Mouse (Mus musculus) ovary, adult 10 weeks (tissue): Measurements from ENCODE around the gene Fastk. TPM values are rescaled to one million over a fixed set of nuclear protein-coding genes. Genes with fewer than 3 reads are reported as not detected.

Experiments used
- polyA plus RNA-seq: library from polyadenylated mRNA; stranded (reverse); fragments of 350-450 nt; fragmentation: Illumina TruSeq; extraction: RNeasy Lipid Tissue Mini Kit (QIAGEN cat#74804); gene quantifications from one replicate; pipeline ENCODE4 v1.2.3, GENCODE M21; 2014

Gene Fastk
- 1.3 TPM for polyA plus RNA-seq

DNA sequence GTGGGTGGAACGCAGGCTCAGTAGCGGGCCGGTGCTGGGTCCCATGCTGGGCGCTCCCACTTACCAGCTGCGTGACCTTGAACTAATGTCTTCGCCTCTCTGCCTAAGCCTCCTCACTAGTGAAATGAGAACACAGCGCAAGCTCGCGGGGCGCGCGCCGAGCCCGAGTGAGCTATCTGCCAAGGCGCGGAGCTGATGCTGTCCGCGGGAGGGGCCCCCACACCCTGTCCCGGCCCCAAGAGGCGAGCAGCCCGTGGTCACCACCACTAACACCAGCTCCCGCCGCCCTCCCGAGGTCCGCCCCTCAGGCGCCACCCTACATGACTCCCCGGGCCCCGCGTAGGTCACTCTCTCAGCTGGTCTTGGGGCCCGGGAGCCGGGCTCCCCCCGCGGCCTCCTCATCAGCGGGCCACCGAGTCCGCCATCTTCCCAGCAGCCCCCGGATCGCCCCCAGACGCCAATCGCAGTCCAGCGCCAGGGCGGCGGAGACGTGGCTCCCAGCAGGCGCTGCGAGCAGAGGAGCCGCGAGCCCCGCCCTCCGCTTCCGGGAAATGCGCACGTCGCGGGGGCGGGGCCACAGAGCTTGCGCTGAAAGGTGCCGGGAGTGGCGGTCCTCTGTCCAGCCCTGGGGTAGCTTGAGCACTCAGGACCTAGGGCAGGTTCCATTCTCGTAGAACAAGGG is at the start of gene Fastk:
Fastk (minus strand) TSS at position 542 of the 682 bp plus-strand sequence.

GRCm38 (mm10) chr5:24452030-24452690 is 7.1 kb upstream of the Fastk start, which contains the start of gene Agap3:
Gene Agap3, plus strand, starts transcription at chr5:24452177.

GRCm38 (mm10) chr5:24447624-24448298 is 2.7 kb upstream of the Fastk start, which contains the start of gene Tmub1:
Gene Tmub1, minus strand, starts transcription at chr5:24447854.

DNA sequence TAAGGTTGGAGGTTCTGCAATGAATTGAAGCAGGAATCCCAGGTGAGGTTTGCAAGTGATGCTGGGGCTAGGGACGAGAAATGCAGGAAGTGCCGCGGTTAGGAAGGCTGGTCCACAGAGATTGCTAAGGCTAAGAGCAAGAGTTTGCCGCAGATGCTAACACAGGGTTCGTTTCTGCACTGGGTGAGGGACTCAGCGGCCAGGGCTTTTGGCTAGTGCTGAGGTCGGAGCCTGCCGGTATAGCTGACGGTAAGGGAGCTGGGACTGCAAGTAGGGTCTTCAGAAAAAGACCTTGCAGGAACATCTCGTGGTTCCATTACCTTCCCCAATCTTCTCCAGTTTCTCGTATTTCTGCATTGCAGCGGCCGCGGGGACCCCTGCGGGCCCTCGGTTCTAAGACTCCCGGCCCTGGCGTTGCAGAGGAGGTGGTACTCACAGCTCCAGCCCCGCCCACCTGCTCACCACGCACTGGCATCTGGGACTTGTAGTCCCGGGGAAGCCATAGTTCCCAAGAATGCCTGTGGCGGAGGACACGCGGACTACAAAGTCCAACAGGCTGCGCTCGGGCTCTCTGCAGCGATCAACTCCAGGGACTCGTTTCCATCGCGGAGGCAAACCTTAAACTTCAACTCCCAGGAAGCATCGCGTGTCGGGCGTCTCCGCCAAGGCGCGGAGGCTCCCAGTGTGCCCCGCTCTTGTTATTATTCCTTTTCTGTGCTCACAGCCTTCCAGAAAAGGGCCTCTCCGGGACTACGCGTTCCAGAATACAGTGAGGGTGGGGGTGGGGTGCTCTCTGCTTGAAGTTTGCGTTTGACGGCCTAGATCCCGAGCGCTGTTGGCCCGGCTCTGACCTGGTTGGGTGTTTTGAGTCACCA is 21.7 kb downstream of the Fastk start, which contains the start of the genes Cdk5 and Slc4a2:
Cdk5 (minus strand) TSS at position 402 of the 875 bp plus-strand sequence.
Slc4a2 (plus strand) TSS at position 709 of the 875 bp plus-strand sequence.

DNA sequence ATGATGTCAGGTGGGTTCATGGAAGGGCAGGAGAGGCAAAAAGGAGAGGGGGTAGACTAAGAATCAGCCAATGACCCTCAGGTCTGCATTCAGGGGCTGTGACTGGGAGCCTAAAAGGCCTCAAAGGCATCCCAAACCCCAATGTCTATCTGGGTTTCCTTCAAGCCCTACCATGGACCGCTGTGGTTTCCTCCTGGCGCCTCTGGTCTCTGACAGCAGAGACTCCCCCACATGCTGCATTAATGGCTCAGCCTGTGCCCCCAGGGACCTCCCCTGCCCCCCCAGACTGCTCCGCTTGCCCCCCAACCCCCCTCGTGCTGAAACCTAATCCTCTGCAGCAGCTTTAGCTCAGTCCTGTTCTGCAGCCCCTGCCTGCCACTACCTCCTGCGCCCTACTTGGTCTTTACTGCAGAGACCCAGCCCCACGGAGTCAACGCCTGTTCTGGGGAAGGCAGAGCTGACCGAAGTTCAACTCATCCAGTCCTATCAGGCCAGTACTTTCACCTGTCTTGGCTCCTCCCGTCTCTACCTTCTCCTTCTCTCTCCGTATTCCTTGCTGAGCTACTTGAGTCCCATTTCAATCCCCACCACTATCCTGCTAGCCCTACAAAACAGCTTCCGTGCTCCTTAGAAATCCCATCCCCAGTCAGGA is 31.9 kb downstream of the Fastk start, which contains the start of gene Asic3:
Asic3 (plus strand) TSS at position 351 of the 652 bp plus-strand sequence.

GRCm38 (mm10) chr5:24393392-24393997 is 51.6 kb downstream of the Fastk start, which contains the start of gene Abcb8:
Gene Abcb8, plus strand, starts transcription at chr5:24393663.

DNA sequence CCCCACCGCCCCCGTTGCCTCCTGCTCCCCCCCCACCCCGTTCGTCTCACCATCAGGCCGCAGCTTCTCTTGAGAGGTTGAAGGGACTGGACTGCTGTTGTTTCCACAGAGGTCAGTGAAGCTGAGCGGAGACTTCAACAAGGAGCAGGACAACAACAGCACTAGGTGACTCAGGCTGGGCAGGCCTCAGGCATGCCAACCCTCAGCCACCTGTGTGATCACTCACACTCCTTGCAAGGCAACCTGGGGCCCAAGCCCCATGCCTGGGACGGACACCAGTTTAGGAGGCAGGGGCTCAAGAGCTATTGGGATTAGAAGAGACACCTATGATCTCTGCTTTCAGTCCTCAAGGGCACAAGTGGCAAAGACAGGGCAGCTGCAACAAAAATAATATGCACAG is 53.2 kb downstream of the Fastk start, which contains the start of gene Atg9b:
Atg9b (minus strand) TSS at position 280 of the 400 bp plus-strand sequence.

Other genes with a start within 250 kb of the Fastk start
- gene Kcnh2, start 93.7 kb downstream of the Fastk start, polyA plus RNA-seq = 0.43 TPM
- 0.31 TPM for gene Nos3, start 80.5 kb downstream of the Fastk start, polyA plus RNA-seq
- not detected for gene Atg9b, start 53.1 kb downstream of the Fastk start, polyA plus RNA-seq
- gene Abcb8, start 51.6 kb downstream of the Fastk start, polyA plus RNA-seq = 2.1 TPM
- not detected for gene Asic3, start 31.9 kb downstream of the Fastk start, polyA plus RNA-seq
- gene Cdk5, start 21.8 kb downstream of the Fastk start, polyA plus RNA-seq = 8.9 TPM
- gene Slc4a2, start 21.4 kb downstream of the Fastk start, polyA plus RNA-seq = 5.9 TPM
- 0.66 TPM for gene Tmub1, start 2.6 kb upstream of the Fastk start, polyA plus RNA-seq
- 2.7 TPM for gene Agap3, start 6.9 kb upstream of the Fastk start, polyA plus RNA-seq
- not detected for gene Gbx1, start 81.9 kb upstream of the Fastk start, polyA plus RNA-seq
- gene Asb10, start 95.7 kb upstream of the Fastk start, polyA plus RNA-seq = not detected
- gene 4931409K22Rik, start 111.5 kb upstream of the Fastk start, polyA plus RNA-seq = not detected
- gene Abcf2, start 132.2 kb upstream of the Fastk start, polyA plus RNA-seq = 14.2 TPM
- gene Chpf2, start 141.5 kb upstream of the Fastk start, polyA plus RNA-seq = 1.1 TPM
- gene Smarcd3, start 179.1 kb upstream of the Fastk start, polyA plus RNA-seq = 2.3 TPM
- gene Nub1, start 240.2 kb upstream of the Fastk start, polyA plus RNA-seq = 50.7 TPM